Mouse (Mus musculus): ENCODE results near the gene Tti1. TPM values are rescaled to one million over a fixed set of nuclear protein-coding genes. Genes with fewer than 3 reads are reported as not detected.
"Not testable (repeated sequence)": the region's sequence is repeated elsewhere in the genome, so short reads cannot be mapped to it uniquely, and the experiment has no call there.

Gene Tti1
- polyA plus RNA-seq, 1 experiment from 2014 or later: 21.1 TPM

- Histone ChIP-seq H3K4me1 (ENCODE audit: control insufficient read depth, insufficient read depth, low read length) (no peaks in the 10 kb centered on the region), H3K36me3 (ENCODE audit: control insufficient read depth, insufficient read depth, low read length) (peaks cover 51% of the 10 kb centered on the region), H3K27me3 (ENCODE audit: control insufficient read depth, insufficient read depth, low read length) (no peaks in the 10 kb centered on the region), H3K27ac (ENCODE audit: low read length) (no peak overlapping the region), H3K4me2 (replicated peaks; ENCODE audit: low read depth, low read length) (no peak overlapping the region), H3K4me3 (ENCODE audit: low read depth, low read length) (no peak overlapping the region), H3K9ac (replicated peaks; ENCODE audit: low read depth, low read length) (no peak overlapping the region), H3K9me3 (ENCODE audit: control insufficient read depth, low read depth, low read length) (no peaks in the 10 kb centered on the region)
- no peak for ATAC-seq (ENCODE audit: insufficient number of reproducible peaks, insufficient read depth, low FRiP score, low read depth)
Measured at GRCm38 (mm10) chr2:158066456-158066855, 38.2 kb upstream of the Tti1 start.

DNA sequence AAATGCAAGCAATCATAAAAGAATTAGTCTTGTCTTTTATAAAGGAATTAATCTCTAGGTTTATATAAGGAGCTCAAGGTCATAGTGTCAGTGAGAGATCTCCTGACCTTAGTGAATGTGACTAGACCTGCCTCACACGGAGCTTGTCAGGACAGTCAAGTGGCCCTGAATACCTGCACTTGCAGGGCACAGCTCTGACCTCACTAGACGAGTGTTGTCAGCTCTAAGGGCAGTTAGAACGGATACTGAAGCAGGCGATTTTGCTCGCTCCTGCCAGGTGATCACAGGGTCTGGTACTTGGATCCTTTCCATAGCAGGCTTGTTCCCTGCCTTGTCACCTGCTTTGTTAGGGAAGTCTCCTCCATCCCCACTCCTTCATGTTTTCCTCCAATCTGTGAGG is 36.8 kb upstream of the Tti1 start:
- no peak overlapping the region for H3K4me3 ChIP-seq (ENCODE audit: low read depth, low read length)
- no peaks in the 10 kb centered on the region for H3K9me3 ChIP-seq (ENCODE audit: control insufficient read depth, low read depth, low read length)
- H3K4me2 ChIP-seq (replicated peaks; ENCODE audit: low read depth, low read length): no peak overlapping the region
- no peak overlapping the region for H3K9ac ChIP-seq (replicated peaks; ENCODE audit: low read depth, low read length)
- H3K36me3 ChIP-seq (ENCODE audit: control insufficient read depth, insufficient read depth, low read length): peaks cover 47% of the 10 kb centered on the region
- H3K27ac ChIP-seq (ENCODE audit: low read length): no peak overlapping the region
- no peaks in the 10 kb centered on the region for H3K27me3 ChIP-seq (ENCODE audit: control insufficient read depth, insufficient read depth, low read length)
- 69% methylated on average over 5 of the region's 5 CpGs for WGBS
- no peak for ATAC-seq (ENCODE audit: insufficient number of reproducible peaks, insufficient read depth, low FRiP score, low read depth)
- no peaks in the 10 kb centered on the region for H3K4me1 ChIP-seq (ENCODE audit: control insufficient read depth, insufficient read depth, low read length)

- Histone ChIP-seq H3K4me3 (ENCODE audit: low read depth, low read length) (no peak overlapping the region), H3K9me3 (ENCODE audit: control insufficient read depth, low read depth, low read length) (no peaks in the 10 kb centered on the region), H3K27me3 (ENCODE audit: control insufficient read depth, insufficient read depth, low read length) (no peaks in the 10 kb centered on the region), H3K36me3 (ENCODE audit: control insufficient read depth, insufficient read depth, low read length) (peaks cover 48% of the 10 kb centered on the region), H3K4me1 (ENCODE audit: control insufficient read depth, insufficient read depth, low read length) (no peaks in the 10 kb centered on the region), H3K9ac (replicated peaks; ENCODE audit: low read depth, low read length) (no peak overlapping the region), H3K27ac (ENCODE audit: low read length) (no peak overlapping the region), H3K4me2 (replicated peaks; ENCODE audit: low read depth, low read length) (no peak overlapping the region)
- no peak for ATAC-seq (ENCODE audit: insufficient number of reproducible peaks, insufficient read depth, low FRiP score, low read depth)
- WGBS: 23% methylated on average over 3 of the region's 3 CpGs
Measured at GRCm38 (mm10) chr2:158064571-158065048, 36.4 kb upstream of the Tti1 start.

- Histone ChIP-seq H3K4me1 (ENCODE audit: control insufficient read depth, insufficient read depth, low read length) (no peaks in the 10 kb centered on the region), H3K4me3 (ENCODE audit: low read depth, low read length) (no peak overlapping the region), H3K4me2 (replicated peaks; ENCODE audit: low read depth, low read length) (no peak overlapping the region), H3K27me3 (ENCODE audit: control insufficient read depth, insufficient read depth, low read length) (no peaks in the 10 kb centered on the region), H3K27ac (ENCODE audit: low read length) (no peak overlapping the region), H3K9ac (replicated peaks; ENCODE audit: low read depth, low read length) (no peak overlapping the region), H3K9me3 (ENCODE audit: control insufficient read depth, low read depth, low read length) (no peaks in the 10 kb centered on the region), H3K36me3 (ENCODE audit: control insufficient read depth, insufficient read depth, low read length) (peaks cover 53% of the 10 kb centered on the region)
- 90% methylated on average over 3 of the region's 3 CpGs for WGBS
- no peak for ATAC-seq (ENCODE audit: insufficient number of reproducible peaks, insufficient read depth, low FRiP score, low read depth)
Measured at GRCm38 (mm10) chr2:158063036-158063435, 34.8 kb upstream of the Tti1 start.

DNA sequence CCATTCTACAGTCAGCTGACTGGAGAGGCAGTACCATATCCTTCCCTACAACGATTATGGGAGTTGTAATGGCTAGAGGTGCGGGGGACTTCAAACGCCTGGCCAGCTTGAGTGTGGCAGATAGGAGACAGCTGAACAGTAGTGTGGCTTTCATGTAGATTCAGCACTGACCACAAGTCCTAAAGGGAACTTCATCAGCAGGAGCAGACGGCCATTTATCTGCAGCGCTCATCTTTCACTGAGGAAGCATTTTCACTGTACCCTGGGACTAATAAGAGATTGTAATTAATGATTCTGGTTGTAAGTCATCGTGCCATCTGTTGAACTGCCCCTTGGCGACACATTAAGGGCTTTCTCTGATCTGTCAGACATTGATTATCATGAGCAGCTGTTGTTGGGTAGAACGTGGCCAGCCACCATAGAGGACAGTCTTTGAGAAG is 31.5 kb upstream of the Tti1 start:
- no peak for ATAC-seq (ENCODE audit: insufficient number of reproducible peaks, insufficient read depth, low FRiP score, low read depth)
- no peak overlapping the region for H3K4me3 ChIP-seq (ENCODE audit: low read depth, low read length)
- no peak overlapping the region for H3K9ac ChIP-seq (replicated peaks; ENCODE audit: low read depth, low read length)
- 77% methylated on average over 8 of the region's 8 CpGs for WGBS
- H3K9me3 ChIP-seq (ENCODE audit: control insufficient read depth, low read depth, low read length): no peaks in the 10 kb centered on the region
- H3K4me1 ChIP-seq (ENCODE audit: control insufficient read depth, insufficient read depth, low read length): no peaks in the 10 kb centered on the region
- H3K27me3 ChIP-seq (ENCODE audit: control insufficient read depth, insufficient read depth, low read length): no peaks in the 10 kb centered on the region
- no peak overlapping the region for H3K27ac ChIP-seq (ENCODE audit: low read length)
- H3K4me2 ChIP-seq (replicated peaks; ENCODE audit: low read depth, low read length): no peak overlapping the region
- peaks cover 54% of the 10 kb centered on the region for H3K36me3 ChIP-seq (ENCODE audit: control insufficient read depth, insufficient read depth, low read length)

DNA sequence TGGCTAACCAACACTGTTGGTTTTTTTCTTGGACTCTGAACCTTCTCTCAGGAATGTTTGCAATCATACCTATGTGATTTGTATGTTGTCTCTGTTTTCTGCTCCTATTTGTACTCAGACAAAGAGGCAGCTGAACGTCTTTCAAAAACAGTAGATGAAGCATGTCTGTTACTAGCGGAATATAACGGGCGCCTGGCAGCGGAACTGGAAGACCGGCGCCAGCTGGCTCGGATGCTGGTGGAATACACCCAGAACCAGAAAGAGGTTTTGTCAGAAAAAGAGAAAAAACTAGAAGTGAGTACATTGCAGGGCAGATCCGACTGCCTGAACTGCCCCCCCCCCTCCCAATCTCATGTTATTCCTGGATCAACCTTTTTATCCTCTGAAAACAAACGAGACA is 30.3 kb upstream of the Tti1 start:
- Histone ChIP-seq H3K27me3 (ENCODE audit: control insufficient read depth, insufficient read depth, low read length) (no peaks in the 10 kb centered on the region), H3K4me1 (ENCODE audit: control insufficient read depth, insufficient read depth, low read length) (no peaks in the 10 kb centered on the region), H3K9ac (replicated peaks; ENCODE audit: low read depth, low read length) (no peak overlapping the region), H3K4me3 (ENCODE audit: low read depth, low read length) (no peak overlapping the region), H3K4me2 (replicated peaks; ENCODE audit: low read depth, low read length) (no peak overlapping the region), H3K9me3 (ENCODE audit: control insufficient read depth, low read depth, low read length) (no peaks in the 10 kb centered on the region), H3K36me3 (ENCODE audit: control insufficient read depth, insufficient read depth, low read length) (peaks cover 53% of the 10 kb centered on the region), H3K27ac (ENCODE audit: low read length) (no peak overlapping the region)
- WGBS: 83% methylated on average over 10 of the region's 10 CpGs
- no peak for ATAC-seq (ENCODE audit: insufficient number of reproducible peaks, insufficient read depth, low FRiP score, low read depth)

GRCm38 (mm10) chr2:158057030-158057429 is 28.8 kb upstream of the Tti1 start:
- H3K36me3 ChIP-seq (ENCODE audit: control insufficient read depth, insufficient read depth, low read length): peaks cover 43% of the 10 kb centered on the region
- H3K27me3 ChIP-seq (ENCODE audit: control insufficient read depth, insufficient read depth, low read length): no peaks in the 10 kb centered on the region
- no peak overlapping the region for H3K27ac ChIP-seq (ENCODE audit: low read length)
- H3K9ac ChIP-seq (replicated peaks; ENCODE audit: low read depth, low read length): no peak overlapping the region
- 92% methylated on average over 3 of the region's 3 CpGs for WGBS
- H3K4me2 ChIP-seq (replicated peaks; ENCODE audit: low read depth, low read length): no peak overlapping the region
- no peak overlapping the region for H3K4me3 ChIP-seq (ENCODE audit: low read depth, low read length)
- no peaks in the 10 kb centered on the region for H3K4me1 ChIP-seq (ENCODE audit: control insufficient read depth, insufficient read depth, low read length)
- no peak for ATAC-seq (ENCODE audit: insufficient number of reproducible peaks, insufficient read depth, low FRiP score, low read depth)
- H3K9me3 ChIP-seq (ENCODE audit: control insufficient read depth, low read depth, low read length): no peaks in the 10 kb centered on the region

DNA sequence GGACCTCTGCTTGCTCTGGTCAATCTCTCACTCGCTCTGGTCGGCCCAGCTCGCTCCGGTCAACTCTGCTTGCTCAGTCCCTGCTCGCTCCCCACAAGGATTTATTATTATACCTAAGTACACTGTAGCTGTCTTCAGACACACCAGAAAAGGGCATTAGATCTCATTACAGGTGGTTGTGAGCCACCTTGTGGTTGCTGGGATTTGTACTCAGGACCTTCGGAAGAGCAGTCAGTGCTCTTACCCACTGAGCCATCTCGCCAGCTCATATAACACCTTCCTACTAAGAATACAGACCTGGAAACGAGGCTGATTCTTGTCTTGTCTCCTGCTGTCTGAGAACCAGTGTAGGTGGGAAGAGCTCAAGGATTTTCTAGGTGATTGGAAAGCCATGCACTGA is 27.1 kb upstream of the Tti1 start:
- not testable (repeated sequence) for H3K4me1 ChIP-seq (ENCODE audit: control insufficient read depth, insufficient read depth, low read length); H3K4me2 ChIP-seq (replicated peaks; ENCODE audit: low read depth, low read length); ATAC-seq (ENCODE audit: insufficient number of reproducible peaks, insufficient read depth, low FRiP score, low read depth); H3K9ac ChIP-seq (replicated peaks; ENCODE audit: low read depth, low read length); H3K27ac ChIP-seq (ENCODE audit: low read length); H3K9me3 ChIP-seq (ENCODE audit: control insufficient read depth, low read depth, low read length); H3K27me3 ChIP-seq (ENCODE audit: control insufficient read depth, insufficient read depth, low read length); H3K4me3 ChIP-seq (ENCODE audit: low read depth, low read length)
- 92% methylated on average over 8 of the region's 8 CpGs for WGBS
- H3K36me3 ChIP-seq (ENCODE audit: control insufficient read depth, insufficient read depth, low read length): peaks cover 40% of the 10 kb centered on the region

- Histone ChIP-seq H3K27me3 (ENCODE audit: control insufficient read depth, insufficient read depth, low read length) (no peaks in the 10 kb centered on the region), H3K4me2 (replicated peaks; ENCODE audit: low read depth, low read length) (no peak overlapping the region), H3K4me1 (ENCODE audit: control insufficient read depth, insufficient read depth, low read length) (no peaks in the 10 kb centered on the region), H3K36me3 (ENCODE audit: control insufficient read depth, insufficient read depth, low read length) (peaks cover 38% of the 10 kb centered on the region), H3K27ac (ENCODE audit: low read length) (no peak overlapping the region), H3K4me3 (ENCODE audit: low read depth, low read length) (no peak overlapping the region), H3K9ac (replicated peaks; ENCODE audit: low read depth, low read length) (no peak overlapping the region), H3K9me3 (ENCODE audit: control insufficient read depth, low read depth, low read length) (no peaks in the 10 kb centered on the region)
- ATAC-seq (ENCODE audit: insufficient number of reproducible peaks, insufficient read depth, low FRiP score, low read depth): no peak
- 95% methylated on average over 3 of the region's 3 CpGs for WGBS
Measured at GRCm38 (mm10) chr2:158054596-158054995, 26.4 kb upstream of the Tti1 start.
